Mouse (Mus musculus) liver, postnatal 0 days (tissue): ENCODE data around the gene Pfas. TPM values are rescaled to one million over a fixed set of nuclear protein-coding genes. Genes with fewer than 3 reads are reported as not detected.

ENCODE experiments used
- ATAC-seq: fragments of 200-750 bp; cut with Nextera tagmentation; 2 replicates; pipeline ENCODE4 v1.8.0; 2017; ENCODE audit warnings: mild to moderate bottlenecking, moderate library complexity
- DNase-seq: peaks from one replicate; pipeline ENCODE4 v3.0.0-alpha.2; 2016
- H3K27ac ChIP-seq: fragments of 300-500 bp; sonication (generic); 2 replicates; pipeline ENCODE4 v1.5.1; 2014; ENCODE audit warnings: antibody characterized with exemption, moderate library complexity, mild to moderate bottlenecking, low read depth
- H3K27me3 ChIP-seq: fragments of 300-500 bp; sonication (generic); 2 replicates; pipeline ENCODE4 v1.6.1; 2014; ENCODE audit warnings: low read length, control low read depth, mixed read lengths; ENCODE audit not compliant: insufficient read depth
- H3K36me3 ChIP-seq: fragments of 300-500 bp; sonication (generic); replicated peaks from 2 replicates; pipeline ENCODE4 v1.6.1; 2014; ENCODE audit warnings: mild to moderate bottlenecking, control low read depth, low read length, moderate library complexity, mixed read lengths; ENCODE audit not compliant: insufficient read depth
- H3K4me1 ChIP-seq: fragments of 300-500 bp; sonication (generic); 2 replicates; pipeline ENCODE4 v1.6.1; 2014; ENCODE audit warnings: antibody characterized with exemption, mild to moderate bottlenecking, control low read depth; ENCODE audit not compliant: insufficient read depth
- H3K4me2 ChIP-seq: fragments of 300-500 bp; sonication (generic); 2 replicates; pipeline ENCODE4 v1.6.1; 2014; ENCODE audit warnings: low read depth, mild to moderate bottlenecking, low read length, moderate library complexity, mixed read lengths
- H3K4me3 ChIP-seq: fragments of 300-500 bp; sonication (generic); 2 replicates; pipeline ENCODE4 v1.5.1; 2014; ENCODE audit warnings: low read depth, low read length
- H3K9ac ChIP-seq: fragments of 300-500 bp; sonication (generic); replicated peaks from 2 replicates; pipeline ENCODE4 v1.6.1; 2014; ENCODE audit warnings: mild to moderate bottlenecking, moderate library complexity
- H3K9me3 ChIP-seq: fragments of 300-500 bp; sonication (generic); 2 replicates; pipeline ENCODE4 v1.6.1; 2016; ENCODE audit warnings: mild to moderate bottlenecking, control low read depth, low read length, mixed read lengths
- CTCF ChIP-seq: sonication (generic); IDR thresholded peaks from 2 replicates; pipeline ENCODE4 v1.5.1; 2016; ENCODE audit warnings: antibody characterized with exemption, low read depth
- EP300 ChIP-seq: IDR thresholded peaks from 2 replicates; pipeline ENCODE4 v1.6.1; 2016; ENCODE audit warnings: antibody characterized with exemption, low read depth, mild to moderate bottlenecking
- WGBS: fragments of 180-500 bp; shearing (Covaris S2); extraction: QIAGEN DNeasy Blood & Tissue Kit; methylation state at CpG from one replicate; pipeline ENCODE4 v1.1.7; 2014; ENCODE audit not compliant: insufficient replicate concordance; 5-methylcytosine and 5-hydroxymethylcytosine counted together
- polyA plus RNA-seq: library from polyadenylated mRNA; unstranded; fragments of >200 nt; fragmentation: Nextera tagmentation; extraction: Ambion mirVana; gene quantifications from 2 replicates; pipeline ENCODE4 v1.2.1, GENCODE M21; 2015

Gene Pfas
- polyA plus RNA-seq, 1 experiment from 2014 or later: 10.6 TPM

GRCm38 (mm10) chr11:68955473-68955872, 52.8 kb downstream of the Pfas start:
- no peak for DNase-seq
- H3K9me3 ChIP-seq: no peaks in the 10 kb centered on the region
- ATAC-seq: no peak
- H3K27ac ChIP-seq: no peak overlapping the region
- no peaks in the 10 kb centered on the region for H3K36me3 ChIP-seq
- no peak overlapping the region for H3K4me3 ChIP-seq
- 64% methylated on average over 5 of the region's 5 CpGs for WGBS
- H3K4me1 ChIP-seq: peaks cover 8% of the 10 kb centered on the region
- TF ChIP-seq EP300: no peak
- no peak for TF ChIP-seq CTCF
- peak overlapping the region; percentile 59; the same call in 1 of the 2 replicates for H3K4me2 ChIP-seq
- no peak overlapping the region for H3K9ac ChIP-seq
- peaks cover 35% of the 10 kb centered on the region for H3K27me3 ChIP-seq

GRCm38 (mm10) chr11:68954408-68954807, 53.9 kb downstream of the Pfas start:
- Histone ChIP-seq H3K4me1 (peaks cover 8% of the 10 kb centered on the region), H3K27ac (no peak overlapping the region), H3K4me3 (peak overlapping the region; percentile 32), H3K4me2 (peak overlapping the region; percentile 59), H3K9me3 (no peaks in the 10 kb centered on the region), H3K27me3 (peaks cover 35% of the 10 kb centered on the region), H3K36me3 (no peaks in the 10 kb centered on the region), H3K9ac (0 out of 2 replicates have a peak overlapping the region, but pooled peaks have one; percentile 16)
- TF ChIP-seq CTCF (no peak), EP300 (no peak)
- DNase-seq (no peak), ATAC-seq (no peak)
- WGBS: 3% methylated on average over 17 of the region's 17 CpGs

- Histone ChIP-seq H3K4me3 (peak overlapping the region; percentile 32; the same call in 1 of the 2 replicates), H3K27me3 (peaks cover 35% of the 10 kb centered on the region), H3K4me1 (peaks cover 8% of the 10 kb centered on the region)
These were observed 54.4 kb downstream of the Pfas start for GRCm38 (mm10) chr11:68953903-68954302.

DNA sequence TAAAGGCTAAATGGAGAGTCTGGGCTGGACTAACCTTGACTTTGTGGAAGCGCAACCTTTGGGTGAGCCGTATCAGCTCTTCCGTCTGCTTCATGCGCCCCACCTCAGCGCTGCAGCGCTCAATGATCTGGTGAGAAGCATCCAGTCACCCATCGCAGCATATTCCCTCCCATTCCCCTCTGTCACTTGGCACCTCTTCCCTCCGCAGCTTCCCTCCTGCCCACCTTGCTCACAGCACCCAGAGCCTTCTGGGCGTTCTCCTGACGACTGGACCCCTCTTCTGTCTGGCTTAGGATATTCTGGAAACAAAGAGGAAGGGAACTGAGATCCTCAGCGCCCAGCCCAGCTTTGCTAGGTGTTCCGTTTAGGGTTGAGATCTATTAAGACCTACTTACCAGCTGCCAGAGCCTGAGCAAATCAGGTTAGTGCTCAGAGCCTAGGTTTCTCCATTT, 60.7 kb downstream of the Pfas start:
- TF ChIP-seq CTCF (no peak), EP300 (no peak)
- no peaks in the 10 kb centered on the region for H3K36me3 ChIP-seq
- no peak overlapping the region for H3K27ac ChIP-seq
- H3K4me1 ChIP-seq: no peaks in the 10 kb centered on the region
- no peaks in the 10 kb centered on the region for H3K9me3 ChIP-seq
- H3K27me3 ChIP-seq: peaks cover 5% of the 10 kb centered on the region
- WGBS: 39% methylated on average over 12 of the region's 12 CpGs
- H3K4me3 ChIP-seq: no peak overlapping the region
- H3K4me2 ChIP-seq: no peak overlapping the region
- no peak for ATAC-seq
- no peak overlapping the region for H3K9ac ChIP-seq
- DNase-seq: no peak

More at GRCm38 (mm10) chr11:68953903-68954302, 54.4 kb downstream of the Pfas start:
- 30% methylated on average over 13 of the region's 13 CpGs for WGBS
- Histone ChIP-seq H3K9me3 (no peaks in the 10 kb centered on the region), H3K27ac (no peak overlapping the region), H3K9ac (no peak overlapping the region), H3K36me3 (no peaks in the 10 kb centered on the region), H3K4me2 (peak overlapping the region; percentile 59)
- DNase-seq (no peak), ATAC-seq (no peak)
- TF ChIP-seq EP300: no peak
- TF ChIP-seq CTCF: no peak

GRCm38 (mm10) chr11:68946806-68947440, 61.3 kb downstream of the Pfas start:
- no peaks in the 10 kb centered on the region for H3K36me3 ChIP-seq
- TF ChIP-seq EP300 (no peak), CTCF (no peak)
- H3K27me3 ChIP-seq: peaks cover 5% of the 10 kb centered on the region
- no peak for DNase-seq
- no peak for ATAC-seq
- no peak overlapping the region for H3K4me2 ChIP-seq
- H3K4me1 ChIP-seq: no peaks in the 10 kb centered on the region
- 46% methylated on average over 16 of the region's 16 CpGs for WGBS
- no peak overlapping the region for H3K27ac ChIP-seq
- H3K4me3 ChIP-seq: no peak overlapping the region
- no peak overlapping the region for H3K9ac ChIP-seq
- no peaks in the 10 kb centered on the region for H3K9me3 ChIP-seq

DNA sequence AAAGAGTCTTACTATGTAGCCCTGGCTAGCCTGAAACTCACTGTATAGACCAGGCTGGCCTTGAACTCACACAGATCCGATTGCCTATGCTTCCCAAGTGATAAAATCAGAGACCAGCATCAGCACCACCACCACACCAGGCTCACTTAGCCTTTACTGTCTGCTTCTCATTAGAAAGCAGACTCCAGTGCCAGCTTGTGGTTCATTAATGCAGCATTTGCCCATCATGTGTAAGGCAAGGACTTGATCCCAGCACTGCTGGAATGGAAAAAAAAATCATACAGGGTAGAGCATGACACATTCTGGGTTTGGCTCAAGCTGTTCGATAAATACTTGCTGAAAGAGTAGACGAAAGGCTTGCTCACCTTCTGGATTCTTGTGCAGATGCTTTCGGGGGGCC, 62.3 kb downstream of the Pfas start:
- Histone ChIP-seq H3K9me3 (no peaks in the 10 kb centered on the region), H3K9ac (no peak overlapping the region), H3K4me1 (no peaks in the 10 kb centered on the region), H3K36me3 (no peaks in the 10 kb centered on the region), H3K27ac (no peak overlapping the region), H3K27me3 (peaks cover 5% of the 10 kb centered on the region), H3K4me2 (no peak overlapping the region), H3K4me3 (no peak overlapping the region)
- ATAC-seq (no peak), DNase-seq (no peak)
- 83% methylated on average over 4 of the region's 4 CpGs for WGBS
- TF ChIP-seq EP300 (no peak), CTCF (no peak)
